In the genomic region with DNA sequence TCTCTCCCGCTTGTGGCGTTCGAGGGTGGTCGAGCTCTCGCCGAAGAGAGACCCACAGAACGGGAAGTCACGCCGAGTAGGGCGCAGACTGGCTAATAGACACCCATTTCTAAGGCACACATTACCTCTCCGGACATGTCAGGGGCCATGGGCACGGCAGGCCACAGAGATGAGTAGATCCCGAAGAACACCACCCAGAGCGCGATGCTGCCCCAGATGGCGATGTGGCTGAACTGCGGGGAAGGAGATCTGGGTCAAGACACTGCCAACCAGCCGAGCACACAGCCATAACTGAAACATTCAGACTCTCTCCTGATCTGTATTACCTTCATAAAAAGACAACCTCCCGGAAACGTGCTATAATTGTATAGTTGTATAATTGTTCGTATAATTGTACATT, we compare ENCODE assay signal across 9 mouse cellular contexts. TPM values are rescaled to one million over a fixed set of nuclear protein-coding genes. Genes with fewer than 3 reads are reported as not detected.
A peak's percentile ranks its signal among the peaks of the same experiment; 100 is the strongest.
DNase-seq lines count a peak whose midpoint lies in the region; ATAC-seq and TF ChIP-seq lines count a peak whose summit lies in the region.
"Had no signal": no experiment of that assay in that cellular context is flagged by ENCODE, and none has a peak within 500 bp of the region (broad histone marks: within the 10 kb centered on the region; RNA-seq: fewer than 3 reads in every experiment).

No protein-coding gene starts in this region.

- peak; percentile 29 for DNase-seq in heart, postnatal 4 days
- DNase-seq in heart, adult 9 months (ENCODE audit: low spot score in 2 of 2), result no peak
- DNase-seq in A20 (ENCODE audit: low read depth, low spot score), result peak; percentile 16
- no peak for DNase-seq in G1E (ENCODE audit: low spot score)
- DNase-seq in testis, postnatal 10 days (ENCODE audit: low spot score), result peak; percentile 49
- no peak for DNase-seq in natural killer cell, adult 2 months (ENCODE audit: low spot score in 2 of 2)
- DNase-seq in spleen, postnatal 14 days (ENCODE audit: low spot score in 2 of 2), result no peak

- H3K4me3 ChIP-seq in G1E (ENCODE audit: low read depth, low read length), result no peak overlapping the region
- H3K4me3 ChIP-seq: myocyte had no signal

- H3K9me3 ChIP-seq in G1E (replicated peaks), result no peaks in the 10 kb centered on the region

- peaks cover 90% of the 10 kb centered on the region for H3K36me3 ChIP-seq in G1E (replicated peaks)

- H3K4me1 ChIP-seq in G1E (ENCODE audit: insufficient read depth, low read depth, low read length), result no peaks in the 10 kb centered on the region

- no peaks in the 10 kb centered on the region for H3K27me3 ChIP-seq in G1E (ENCODE audit: insufficient read depth, low read length)

- no peak for ATAC-seq in G1E (ENCODE audit: extremely low read depth, insufficient number of reproducible peaks, low FRiP score, poor library complexity, severe bottlenecking)
- peak; percentile 62 for ATAC-seq in granulocyte monocyte progenitor cell, adult 5-6 weeks (replicated peaks; ENCODE audit: poor library complexity, severe bottlenecking)

- 0 out of 2 replicates have a peak, but pooled peaks have one; percentile 18 for TF ChIP-seq CTCF in G1E (IDR thresholded peaks at IDR 0.05; ENCODE audit: low read depth, low read length)

RNA-seq across cellular contexts. Expression of gene Shisa3, which starts 39.9 kb away (rescaled TPM):
- 1 to 10 TPM in 1 of 2 experiments, under 1 TPM in 1; 0.99 to 1.2 TPM for total RNA-seq in heart, postnatal 4 days (2021)
- total RNA-seq in G1E (2014; fragmentation: Nextera tagmentation), result not detected in 2 replicates
- total RNA-seq in G1E (2017), result 0.05 and 0.12 TPM in 2 replicates
- not detected in 2 replicates for polyA plus RNA-seq in G1E (2012)
- not detected in 2 replicates for total RNA-seq in granulocyte monocyte progenitor cell, adult 5-6 weeks (2014; fragmentation: Nextera tagmentation)
- total RNA-seq in granulocyte monocyte progenitor cell, adult 5-6 weeks (2017), result not detected in 2 replicates
- polyA plus RNA-seq: myocyte had no signal

Comparison
In these comparisons a context has a peak if more than half of its experiments do, and no peak if none do; other contexts are left out.
1. DNase-seq: peak in heart, postnatal 4 days (single experiment), A20 (single experiment) and testis, postnatal 10 days (single experiment); none in heart, adult 9 months (0 of 2), G1E (single experiment), natural killer cell, adult 2 months (0 of 2) and spleen, postnatal 14 days (0 of 2).